Mouse (Mus musculus) erythroblast, embryonic 14.5 days (primary cell): ENCODE measurements at regions not wholly inside any gene's neighbourhood (a gene's known extent, or its start where the extent isn't known, plus 50 kb on each side); places are given as distances from the start of the nearest gene placed in this dataset.

Source experiments
- H3K27me3 ChIP-seq: 2 replicates; pipeline ENCODE4 v1.6.1; 2012; ENCODE audit warnings: inconsistent platforms; ENCODE audit not compliant: control insufficient read depth
- H3K36me3 ChIP-seq: 2 replicates; pipeline ENCODE4 v1.6.1; 2012; ENCODE audit warnings: mild to moderate bottlenecking, inconsistent platforms; ENCODE audit not compliant: control insufficient read depth
- H3K4me1 ChIP-seq: 2 replicates; pipeline ENCODE4 v1.6.1; 2012; ENCODE audit warnings: inconsistent platforms; ENCODE audit not compliant: control insufficient read depth
- H3K4me3 ChIP-seq: replicated peaks from 2 replicates; pipeline ENCODE3; 2012; ENCODE audit warnings: moderate library complexity, mild to moderate bottlenecking, inconsistent platforms
- H3K9me3 ChIP-seq: 2 replicates; pipeline ENCODE4 v1.6.1; 2012; ENCODE audit warnings: low read length, inconsistent platforms, mixed read lengths; ENCODE audit not compliant: control insufficient read depth
- GATA1 ChIP-seq: IDR thresholded peaks from 2 replicates; pipeline ENCODE4 v1.6.1; 2012; ENCODE audit warnings: low read length, inconsistent platforms, mixed read lengths
- TAL1 ChIP-seq: IDR thresholded peaks from 3 replicates; pipeline ENCODE4 v1.6.1; 2012; ENCODE audit warnings: low read length, inconsistent platforms, mixed read lengths

DNA sequence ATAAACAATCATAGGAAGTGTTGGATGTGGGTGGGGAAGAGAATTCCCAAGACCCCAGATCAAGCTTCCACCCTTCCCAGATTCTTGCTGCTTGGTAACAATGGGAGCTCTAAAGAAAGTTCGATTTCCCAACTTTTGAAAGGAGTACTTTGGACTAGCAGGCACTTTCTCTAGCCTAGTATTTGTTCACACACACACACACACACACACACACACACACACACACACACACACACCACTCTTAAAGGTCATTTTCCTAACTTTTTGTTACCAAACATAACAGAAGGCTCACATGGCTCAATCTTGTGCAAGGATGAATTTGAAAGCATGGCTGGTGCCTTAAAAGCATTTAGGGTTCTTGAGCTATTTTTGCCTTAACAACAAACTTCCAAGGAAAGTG lies 71.6 kb upstream of the Pgrmc2 start:
- no peaks in the 10 kb centered on the region for H3K27me3 ChIP-seq
- no peaks in the 10 kb centered on the region for H3K9me3 ChIP-seq
- H3K4me1 ChIP-seq, result peaks cover 76% of the 10 kb centered on the region
- TF ChIP-seq TAL1, result no peak
- TF ChIP-seq GATA1, result no peak
- no peaks in the 10 kb centered on the region for H3K36me3 ChIP-seq
- H3K4me3 ChIP-seq, result no peak overlapping the region

DNA sequence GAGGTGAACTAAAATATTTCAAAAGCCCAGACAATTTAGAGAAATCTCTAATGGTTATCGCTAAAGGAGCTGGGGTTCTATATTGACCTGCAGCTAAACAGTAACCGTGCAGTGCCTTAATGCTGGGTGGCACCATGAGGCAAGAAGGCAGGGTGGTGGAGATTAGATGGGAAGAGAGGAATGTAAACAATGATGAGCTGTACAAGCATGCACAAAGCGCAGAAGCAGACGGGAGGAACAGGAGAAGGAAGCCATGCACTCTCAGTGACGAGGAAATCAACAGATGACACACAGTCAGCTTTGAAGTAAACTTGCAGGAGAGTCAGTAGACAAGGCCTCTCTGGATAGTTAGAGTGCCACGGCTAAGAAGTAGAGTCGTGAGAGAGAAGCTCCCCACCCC lies 69.1 kb upstream of the Pgrmc2 start:
- H3K4me1 ChIP-seq, result peaks cover 54% of the 10 kb centered on the region
- TF ChIP-seq TAL1 (no peak), GATA1 (no peak)
- no peaks in the 10 kb centered on the region for H3K36me3 ChIP-seq

DNA sequence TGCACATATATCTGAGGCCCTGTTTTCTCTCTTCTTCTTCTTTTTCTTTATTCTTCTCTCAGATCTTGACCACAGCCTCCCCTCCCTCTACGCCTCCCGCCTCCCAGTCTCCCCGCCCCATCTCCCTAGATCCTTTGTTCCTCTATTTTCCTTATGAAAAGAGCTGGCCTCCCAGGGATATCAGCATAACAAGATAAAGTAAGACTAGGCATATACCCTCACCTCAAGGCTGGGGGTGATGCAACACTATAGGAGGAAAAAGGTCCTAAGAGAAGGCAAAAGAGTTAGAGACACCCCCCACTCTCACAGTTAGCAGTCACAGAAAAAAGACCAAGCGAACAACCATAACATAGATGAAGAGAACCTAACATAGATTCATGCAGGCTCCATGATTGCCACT lies 57.5 kb upstream of the Pgrmc2 start:
- H3K36me3 ChIP-seq, result no peaks in the 10 kb centered on the region
- no peak for TF ChIP-seq GATA1
- TF ChIP-seq TAL1, result no peak
- peaks cover 5% of the 10 kb centered on the region; the same call in 1 of the 2 replicates for H3K27me3 ChIP-seq
- H3K4me3 ChIP-seq, result no peak overlapping the region
- no peaks in the 10 kb centered on the region for H3K4me1 ChIP-seq
- H3K9me3 ChIP-seq, result peaks cover 11% of the 10 kb centered on the region

More for the DNA sequence above, 69.1 kb upstream of the Pgrmc2 start:
- H3K4me3 ChIP-seq, result no peak overlapping the region
- H3K9me3 ChIP-seq, result no peaks in the 10 kb centered on the region
- H3K27me3 ChIP-seq, result no peaks in the 10 kb centered on the region

DNA sequence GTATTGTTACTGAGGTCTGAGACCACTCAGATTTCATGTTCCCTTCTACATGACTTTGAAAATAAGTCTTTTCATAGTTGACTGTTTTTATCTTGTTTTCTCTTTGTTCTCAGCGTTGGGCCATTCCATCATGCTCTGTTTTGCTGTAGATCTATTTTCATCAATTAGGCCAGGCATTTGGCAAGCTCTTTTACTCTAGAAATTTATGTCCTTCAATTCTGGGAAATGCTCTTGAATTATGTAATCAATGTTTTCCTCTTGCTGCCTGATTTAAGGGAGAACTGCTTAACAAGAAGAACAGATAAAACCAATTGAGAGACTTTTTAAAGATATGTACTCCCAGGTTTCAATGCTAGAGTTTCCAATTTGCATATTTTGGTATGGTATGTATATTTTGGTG lies 55.1 kb upstream of the Pgrmc2 start:
- H3K4me3 ChIP-seq, result no peak overlapping the region
- H3K36me3 ChIP-seq, result no peaks in the 10 kb centered on the region
- H3K4me1 ChIP-seq, result no peaks in the 10 kb centered on the region
- H3K27me3 ChIP-seq, result no peaks in the 10 kb centered on the region; the same call in 1 of the 2 replicates
- H3K9me3 ChIP-seq, result peaks cover 8% of the 10 kb centered on the region
- TF ChIP-seq GATA1 (no peak), TAL1 (no peak)

DNA sequence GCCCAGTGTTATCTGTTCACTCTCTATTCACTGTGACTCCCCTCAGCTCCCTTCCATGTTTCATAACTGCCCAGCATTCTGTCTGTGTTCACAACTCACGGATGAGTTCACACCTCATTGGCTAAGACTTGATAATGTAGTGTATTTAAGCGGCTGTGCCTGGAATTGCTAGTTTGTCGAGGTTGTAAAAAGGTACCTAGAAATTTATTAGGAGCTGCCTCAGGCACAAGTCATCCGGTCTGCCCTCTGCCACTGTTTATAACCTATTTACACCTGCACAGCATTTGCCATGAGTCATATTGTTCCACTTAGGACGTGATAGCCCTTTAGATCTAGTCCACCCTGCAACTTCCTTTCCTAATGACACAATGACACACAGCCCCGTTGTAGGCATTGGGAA lies 50.0 kb upstream of the Pgrmc2 start:
- no peaks in the 10 kb centered on the region; the same call in 1 of the 2 replicates for H3K9me3 ChIP-seq
- H3K27me3 ChIP-seq, result peaks cover 11% of the 10 kb centered on the region
- H3K36me3 ChIP-seq, result no peaks in the 10 kb centered on the region
- no peak overlapping the region for H3K4me3 ChIP-seq
- TF ChIP-seq GATA1 (no peak), TAL1 (no peak)
- H3K4me1 ChIP-seq, result no peaks in the 10 kb centered on the region
